Mouse (Mus musculus) lung, adult 2 months (tissue): ENCODE measurements around the gene Mreg.

Source experiments
- CTCF ChIP-seq: fragments of 200-500 bp; IDR thresholded peaks from 2 replicates; pipeline ENCODE4 v1.5.1; 2011; ENCODE audit warnings: mild to moderate bottlenecking, low read length, control low read depth; ENCODE audit not compliant: insufficient read depth
- POLR2A ChIP-seq: fragments of 200-500 bp; IDR thresholded peaks from 2 replicates; pipeline ENCODE4 v1.6.1; 2011; ENCODE audit warnings: low read depth, mild to moderate bottlenecking, control low read depth, low read length, borderline replicate concordance; ENCODE audit errors: extremely low read depth

DNA sequence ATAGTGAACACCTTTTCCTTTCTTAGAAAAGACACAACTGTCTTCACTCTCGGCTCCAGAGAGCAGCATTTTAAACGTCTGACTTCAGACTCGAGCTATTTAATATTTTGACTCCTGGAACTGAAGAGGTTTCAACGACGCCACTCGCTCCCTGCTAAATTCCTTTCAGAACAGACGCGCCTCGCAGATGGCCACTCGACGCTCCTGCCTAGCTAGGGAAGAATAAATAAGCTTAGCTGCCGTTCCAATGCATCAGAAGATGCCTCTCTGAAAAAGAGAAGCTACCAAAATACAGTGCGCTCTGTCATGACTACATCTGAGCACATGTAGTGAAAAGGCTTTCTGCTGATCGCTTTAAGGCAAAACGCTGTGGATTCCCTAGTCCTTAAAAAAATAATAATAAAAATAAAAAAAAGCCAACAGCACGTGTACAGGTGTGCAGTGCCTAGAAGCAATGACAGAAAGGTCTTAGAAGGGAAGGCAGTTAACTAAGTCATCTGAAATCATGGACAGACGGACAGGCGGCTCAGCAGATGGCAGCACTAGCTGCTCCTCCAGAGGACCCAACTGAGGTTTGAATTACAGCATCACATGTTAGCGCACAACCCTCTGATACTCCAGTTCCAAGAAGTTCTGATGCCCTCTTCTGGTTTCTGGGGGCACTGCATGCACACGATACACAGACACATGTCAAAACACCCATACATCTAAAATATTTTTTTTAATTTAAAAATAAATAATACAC lies 46.2 kb downstream of the Mreg start:
- TF ChIP-seq POLR2A (no peak), CTCF (no peak)
